Mouse (Mus musculus): ENCODE results near the gene Adipor2.

Adipor2 gene

DNA sequence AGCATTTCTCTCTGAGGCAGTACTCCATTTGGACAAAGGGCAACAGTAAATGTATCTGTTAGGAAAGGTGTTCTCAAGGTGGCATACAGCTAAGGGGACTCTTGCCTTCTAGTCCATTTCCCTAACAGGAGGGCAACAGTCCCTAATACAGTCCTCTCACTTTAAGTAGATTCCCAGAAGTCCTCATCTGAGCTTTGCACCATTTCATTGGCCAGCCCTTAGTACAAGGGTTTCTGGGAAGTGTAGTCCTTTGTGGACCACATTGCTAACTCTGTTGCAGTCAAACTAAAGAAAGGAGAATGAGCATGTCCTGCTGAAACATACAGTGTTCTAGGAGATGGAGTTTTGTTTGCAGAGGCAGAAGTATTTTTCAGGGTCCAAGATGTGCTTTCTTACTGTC, 76.1 kb downstream of the Adipor2 start:
- no peak for DNase-seq

GRCm38 (mm10) chr6:119338121-119338912, 79.2 kb downstream of the Adipor2 start:
- DNase-seq: no peak

DNA sequence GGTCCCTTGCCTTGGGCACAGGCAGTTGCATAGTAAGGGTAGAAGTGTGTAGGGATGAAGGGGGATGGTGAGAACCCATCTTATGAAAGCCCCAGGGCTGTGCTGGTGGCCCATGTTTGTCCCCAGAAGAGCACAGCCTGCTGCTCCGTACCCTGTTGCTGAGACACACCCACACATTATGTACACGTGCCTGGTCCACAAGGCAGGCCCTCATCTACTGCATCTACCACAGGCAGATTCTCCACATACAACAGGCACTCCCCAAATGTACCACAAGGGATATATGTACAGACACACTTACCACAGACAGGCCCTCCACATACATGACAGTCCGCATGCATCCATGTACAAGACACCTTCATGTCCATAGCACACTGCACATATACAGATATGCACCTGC, 80.2 kb downstream of the Adipor2 start:
- no peak for DNase-seq

DNA sequence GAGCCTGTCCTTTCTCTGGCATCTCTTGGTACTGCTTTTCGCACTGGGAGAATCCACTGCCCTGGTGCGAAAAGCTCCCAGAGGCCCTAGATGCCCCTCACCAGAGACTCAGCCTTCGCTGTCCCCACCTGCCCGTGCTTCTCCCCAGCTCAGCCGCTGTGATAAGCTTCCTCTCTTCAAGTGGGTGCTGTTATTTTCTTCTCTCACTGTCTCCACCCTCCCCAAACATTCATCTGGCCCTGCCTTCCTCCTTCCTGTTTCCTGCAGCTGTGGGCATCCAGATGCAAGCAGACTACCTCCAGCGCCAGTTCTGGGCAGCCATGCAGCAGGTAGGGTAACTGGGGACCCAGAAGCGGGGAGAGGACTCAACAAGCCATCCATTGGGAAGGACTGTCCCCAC, 81.4 kb downstream of the Adipor2 start:
- DNase-seq: peak; percentile 68 to 81

DNA sequence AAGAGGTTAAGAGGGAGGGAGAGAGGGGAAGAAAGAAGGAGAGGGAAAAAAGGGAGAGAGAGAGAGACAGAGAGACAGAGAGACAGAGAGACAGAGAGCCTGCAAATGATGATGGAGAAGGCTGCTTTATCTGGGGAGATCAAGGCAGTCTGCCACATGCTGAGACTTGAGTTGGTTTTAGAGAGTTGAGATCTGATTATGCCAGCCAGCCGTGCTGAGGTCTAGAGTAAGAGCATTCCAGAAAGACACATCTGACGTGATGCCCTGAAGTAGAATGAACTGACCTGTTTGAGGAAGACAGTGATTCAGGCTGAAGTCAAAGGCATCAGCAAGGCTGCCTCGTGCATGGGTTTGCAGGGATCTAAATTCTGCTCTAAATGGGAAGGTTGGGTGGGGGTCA, 83.7 kb downstream of the Adipor2 start:
- no peak for DNase-seq

DNA sequence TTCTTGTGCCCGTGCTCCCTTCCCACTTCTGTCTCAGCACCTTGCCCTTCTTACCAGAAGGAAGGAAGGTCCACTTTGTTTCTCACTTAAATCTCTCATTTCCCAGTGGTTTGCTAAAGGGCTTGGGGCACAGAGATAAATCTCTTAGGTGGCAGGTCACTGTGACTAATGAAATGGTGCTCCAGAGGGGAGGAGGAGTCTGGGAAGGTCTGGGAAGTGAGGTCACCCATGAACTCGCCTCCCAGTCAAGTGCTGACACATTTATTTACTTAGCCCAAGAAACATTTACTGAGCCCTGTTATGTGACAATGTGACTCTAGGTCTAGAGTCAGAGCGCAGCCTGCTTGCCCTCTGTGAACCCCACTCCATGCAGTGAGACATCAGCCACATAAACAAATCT, 84.3 kb downstream of the Adipor2 start:
- no peak for DNase-seq

GRCm38 (mm10) chr6:119332111-119332510, 85.4 kb downstream of the Adipor2 start:
- peak in 1 of 2 experiments; percentile 52 for DNase-seq

DNA sequence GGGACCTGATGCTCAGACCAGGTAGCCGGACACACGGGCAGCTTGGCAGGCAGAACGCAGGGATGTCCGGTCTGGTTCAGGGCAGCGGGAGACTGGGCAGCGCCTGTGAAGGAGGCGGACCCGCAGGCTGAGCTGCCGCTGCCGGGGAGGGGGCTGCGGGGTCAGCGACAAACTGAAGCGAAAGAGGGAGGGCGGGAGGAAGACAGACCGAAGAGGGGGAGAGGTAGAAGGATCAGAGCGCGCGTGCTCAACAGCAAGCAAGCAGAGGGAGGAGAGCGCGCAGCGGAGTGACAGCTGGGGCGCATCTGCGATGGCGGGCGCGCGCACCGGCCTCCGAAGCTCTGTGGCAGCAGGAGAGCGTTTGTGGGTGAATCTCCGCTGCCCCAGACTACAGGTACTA, 87.0 kb downstream of the Adipor2 start, which contains the start of gene Lrtm2:
Gene Lrtm2, minus strand, starts transcription at position 261 of the 400 bp plus-strand sequence.
- peak; percentile 56 to 78 for DNase-seq

GRCm38 (mm10) chr6:119329936-119330335, 87.6 kb downstream of the Adipor2 start:
- DNase-seq: no peak

DNA sequence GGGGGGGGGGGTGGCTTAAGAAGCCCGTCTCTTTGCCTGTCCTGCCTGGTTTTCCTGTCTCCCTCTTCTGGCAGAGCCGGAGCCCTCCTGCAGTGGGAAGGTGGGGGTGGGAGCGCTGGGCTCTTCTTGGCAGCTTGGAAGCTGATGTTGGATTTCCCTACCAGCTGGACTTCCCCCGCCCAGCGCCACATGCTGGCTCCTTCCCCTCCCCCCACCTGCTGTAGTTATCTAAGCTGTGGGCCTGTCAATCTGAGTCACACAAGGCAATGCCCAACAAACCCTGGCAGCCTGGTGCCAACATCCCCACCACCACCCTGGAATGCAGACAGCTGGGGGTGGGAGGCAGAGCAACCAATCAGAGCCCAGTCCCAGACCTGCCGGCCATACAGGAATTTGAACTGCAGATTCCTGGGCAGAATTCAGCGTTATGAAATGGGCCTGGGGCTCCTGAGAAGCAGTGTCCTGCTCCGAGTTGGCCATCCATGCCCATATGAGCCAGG, 88.2 kb downstream of the Adipor2 start:
- no peak for DNase-seq

DNA sequence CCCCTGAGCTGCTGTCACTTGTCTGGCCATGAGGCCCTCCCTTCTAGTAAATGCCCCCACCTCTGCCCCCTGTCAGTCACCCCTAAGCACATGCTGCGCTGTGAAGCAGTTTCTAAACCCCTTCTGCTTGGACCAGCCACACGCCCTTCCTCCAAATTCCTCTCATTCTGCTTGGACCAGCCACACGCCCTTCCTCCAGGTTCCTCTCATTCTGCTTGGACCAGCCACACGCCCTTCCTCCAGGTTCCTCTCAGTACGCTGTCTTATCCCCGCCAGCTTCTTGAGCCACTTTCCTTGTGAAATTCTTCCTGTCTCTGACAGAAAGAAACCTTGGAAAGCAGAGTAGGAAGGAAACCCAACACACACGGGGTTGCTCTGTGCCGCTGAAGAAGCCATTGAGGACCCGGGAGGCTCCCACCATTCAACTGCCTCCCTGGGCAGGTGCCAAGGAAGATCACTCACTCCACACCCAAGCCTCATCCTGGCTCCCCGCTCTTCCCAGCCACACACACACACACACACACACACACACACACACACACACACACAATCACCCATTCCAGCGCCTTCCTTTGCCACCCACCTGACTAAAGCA, 88.9 kb downstream of the Adipor2 start:
- DNase-seq: no peak

- DNase-seq: no peak
Measured at GRCm38 (mm10) chr6:119326541-119326940, 91.0 kb downstream of the Adipor2 start.

- DNase-seq: peak in 1 of 2 experiments; percentile 29
Measured at GRCm38 (mm10) chr6:119325978-119326377, 91.5 kb downstream of the Adipor2 start.

DNA sequence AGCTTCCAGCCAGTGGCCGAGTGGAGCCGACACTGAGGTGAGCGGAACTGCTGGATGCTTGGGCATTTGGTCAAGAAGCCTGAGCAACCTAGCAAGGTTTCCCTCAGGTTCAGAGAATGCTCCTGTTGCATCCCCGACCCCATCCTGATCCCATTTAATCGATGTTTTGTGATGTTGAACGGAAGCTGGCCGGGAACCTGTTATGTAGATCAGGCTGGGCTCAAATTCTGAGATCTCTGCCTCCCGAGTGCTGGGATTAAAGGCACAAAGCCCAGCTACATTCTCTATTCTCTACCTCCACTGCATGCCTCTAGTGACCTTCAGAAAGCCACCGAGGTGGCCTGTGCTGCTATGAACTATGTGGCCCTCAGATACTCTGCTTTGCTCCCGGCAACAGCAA, 92.7 kb downstream of the Adipor2 start:
- DNase-seq: no peak

DNA sequence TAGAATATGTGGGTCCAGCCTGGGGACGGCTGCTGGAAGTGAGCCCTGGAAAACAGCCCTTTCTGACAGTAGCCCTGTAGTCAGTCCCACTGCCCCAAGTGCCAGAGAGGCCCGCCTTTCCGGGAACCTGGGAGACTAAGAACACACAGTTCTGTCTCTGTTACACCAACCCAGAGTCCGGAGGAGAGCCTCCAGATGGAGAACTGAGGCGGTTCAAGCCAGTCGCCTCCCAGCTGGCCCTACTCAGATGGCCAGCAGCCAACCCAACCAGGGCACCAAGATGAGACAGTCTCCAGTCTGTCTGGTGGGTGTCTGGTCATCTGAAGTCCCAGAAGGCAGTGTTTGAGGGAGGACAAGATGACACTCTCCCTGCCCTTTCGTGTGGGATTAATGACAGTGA, 95.8 kb downstream of the Adipor2 start:
- DNase-seq: no peak

DNA sequence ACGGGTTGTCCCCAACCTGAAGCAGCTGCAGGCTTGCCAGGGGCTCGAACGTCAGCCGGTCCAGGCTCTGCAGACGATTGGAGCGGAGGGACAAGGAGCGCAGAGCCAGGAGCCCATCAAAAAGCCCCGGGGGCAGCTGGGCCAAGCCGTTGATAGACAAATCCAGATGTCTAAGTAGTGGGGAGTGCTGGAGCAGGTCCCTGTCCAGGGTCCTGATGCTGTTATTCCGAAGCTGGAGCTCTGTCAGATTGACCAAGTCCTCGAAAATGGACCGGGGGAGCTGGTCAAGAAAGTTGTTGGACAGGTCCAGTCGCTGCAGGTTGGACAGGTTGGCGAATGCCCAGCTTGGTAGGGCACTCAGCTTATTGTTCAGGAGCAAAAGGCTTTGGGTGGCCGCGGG, 97.0 kb downstream of the Adipor2 start:
- DNase-seq: no peak

- DNase-seq: no peak
Measured at GRCm38 (mm10) chr6:119319358-119319757, 98.1 kb downstream of the Adipor2 start.

- DNase-seq: no peak
Measured at GRCm38 (mm10) chr6:119318732-119319131, 98.8 kb downstream of the Adipor2 start.

GRCm38 (mm10) chr6:119314751-119315476, 102.6 kb downstream of the Adipor2 start:
- no peak for DNase-seq

DNA sequence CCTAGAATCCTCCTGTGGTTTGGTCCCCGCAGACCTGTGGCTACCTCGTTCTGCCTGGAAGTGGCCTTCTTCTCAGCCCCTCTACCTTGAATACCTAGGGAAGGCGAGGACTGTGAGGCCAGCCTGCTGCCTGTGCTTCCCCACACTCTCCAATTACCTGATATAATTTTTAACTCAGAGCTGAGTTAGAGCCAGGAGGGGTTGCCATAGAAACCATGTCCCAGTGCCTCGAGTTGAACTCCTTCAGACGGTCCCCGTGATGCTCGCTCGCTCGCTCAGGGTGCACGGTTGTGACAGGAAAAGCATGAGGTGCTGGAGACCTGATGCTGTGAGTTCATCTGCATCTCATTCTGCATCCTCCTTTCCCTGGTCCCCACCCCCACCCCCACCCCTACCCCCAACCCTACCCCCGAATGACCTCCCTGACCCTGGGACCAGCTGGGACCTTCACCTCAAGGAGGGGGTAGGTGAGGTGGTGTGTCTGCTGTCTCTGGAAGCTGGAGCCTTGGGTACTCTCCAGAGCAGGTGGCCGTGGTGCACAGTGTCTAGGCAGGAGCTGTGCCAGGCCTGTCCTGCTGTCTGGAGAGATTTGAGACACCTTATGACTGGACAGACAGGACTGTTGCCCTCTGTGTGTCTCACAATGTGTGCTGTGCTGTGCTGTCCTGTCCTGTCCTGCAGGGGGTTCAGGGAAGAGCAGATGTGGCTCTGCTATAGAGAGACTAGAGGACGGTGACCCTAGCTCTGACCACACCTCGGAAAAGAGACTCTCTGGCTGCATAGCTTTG, 103.7 kb downstream of the Adipor2 start:
- DNase-seq: no peak

GRCm38 (mm10) chr6:119313096-119313495, 104.4 kb downstream of the Adipor2 start:
- DNase-seq: no peak

GRCm38 (mm10) chr6:119312381-119312780, 105.1 kb downstream of the Adipor2 start:
- no peak for DNase-seq

DNA sequence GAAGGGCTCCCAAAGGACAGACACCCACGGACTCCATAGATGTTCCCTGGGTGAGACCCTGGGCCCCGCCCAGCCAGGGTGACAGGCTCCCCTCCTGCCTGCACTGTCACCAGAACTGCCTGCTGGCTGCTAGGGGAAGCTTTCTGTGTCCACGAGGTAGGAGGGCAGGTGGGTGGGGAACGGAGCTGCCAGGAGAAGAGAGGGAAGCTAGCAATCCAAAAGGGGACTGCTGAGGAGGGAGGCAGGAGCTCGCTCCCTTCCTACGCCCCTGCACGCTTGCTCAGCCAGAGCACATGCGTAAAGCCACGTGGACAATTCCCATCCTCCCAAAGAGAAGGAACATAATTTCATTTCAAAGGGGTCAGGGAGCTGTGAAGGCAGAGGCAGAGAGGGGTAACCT, 107.3 kb downstream of the Adipor2 start:
- no peak for DNase-seq

All from thymus, postnatal 36 days (tissue).